Mouse (Mus musculus): ENCODE results near the gene Prkca. TPM values are rescaled to one million over a fixed set of nuclear protein-coding genes. Genes with fewer than 3 reads are reported as not detected.

The Prkca gene
- polyA plus RNA-seq, 1 experiment from 2014 or later: 8.5 TPM

- no peaks in the 10 kb centered on the region for H3K36me3 ChIP-seq
- H3K4me3 ChIP-seq: no peak overlapping the region
- 66% methylated on average over 7 of the region's 7 CpGs for WGBS
- ATAC-seq (ENCODE audit: low FRiP score, low read depth): no peak
- H3K9ac ChIP-seq: no peak overlapping the region
- peaks cover 7% of the 10 kb centered on the region; the same call in 1 of the 2 replicates for H3K4me1 ChIP-seq
- H3K9me3 ChIP-seq: no peaks in the 10 kb centered on the region
- H3K27me3 ChIP-seq (replicated peaks): no peaks in the 10 kb centered on the region
- no peak overlapping the region for H3K27ac ChIP-seq
- H3K4me2 ChIP-seq (replicated peaks): no peak overlapping the region
Measured at GRCm38 (mm10) chr11:108204202-108204894, 139.4 kb downstream of the Prkca start.

DNA sequence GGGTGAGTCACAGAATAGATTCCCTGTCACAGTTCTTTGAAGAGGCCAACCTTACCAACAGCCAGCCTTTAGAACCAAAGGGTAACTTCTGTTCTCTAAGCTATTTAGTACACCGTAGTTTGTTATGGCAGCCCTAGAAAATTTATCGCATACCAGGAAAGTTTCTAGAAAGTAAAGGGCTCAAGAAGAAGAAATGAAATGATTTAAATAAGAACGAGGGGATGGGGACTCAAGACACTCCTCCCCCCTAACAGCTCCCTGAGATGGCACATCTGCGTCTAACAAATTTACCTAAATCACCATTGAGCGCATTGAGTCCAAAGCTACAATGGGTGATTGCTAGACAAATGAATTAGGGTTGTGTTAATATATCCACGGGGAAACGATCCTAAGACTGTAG lies 140.9 kb downstream of the Prkca start:
- no peak overlapping the region for H3K9ac ChIP-seq
- ATAC-seq (ENCODE audit: low FRiP score, low read depth): no peak
- 90% methylated on average over 7 of the region's 7 CpGs for whole genome bisulfite sequencing
- H3K36me3 ChIP-seq: no peaks in the 10 kb centered on the region
- peaks cover 7% of the 10 kb centered on the region; the same call in 1 of the 2 replicates for H3K4me1 ChIP-seq
- H3K9me3 ChIP-seq: no peaks in the 10 kb centered on the region
- H3K4me2 ChIP-seq (replicated peaks): no peak overlapping the region
- H3K27me3 ChIP-seq (replicated peaks): no peaks in the 10 kb centered on the region
- H3K4me3 ChIP-seq: no peak overlapping the region
- H3K27ac ChIP-seq: no peak overlapping the region

DNA sequence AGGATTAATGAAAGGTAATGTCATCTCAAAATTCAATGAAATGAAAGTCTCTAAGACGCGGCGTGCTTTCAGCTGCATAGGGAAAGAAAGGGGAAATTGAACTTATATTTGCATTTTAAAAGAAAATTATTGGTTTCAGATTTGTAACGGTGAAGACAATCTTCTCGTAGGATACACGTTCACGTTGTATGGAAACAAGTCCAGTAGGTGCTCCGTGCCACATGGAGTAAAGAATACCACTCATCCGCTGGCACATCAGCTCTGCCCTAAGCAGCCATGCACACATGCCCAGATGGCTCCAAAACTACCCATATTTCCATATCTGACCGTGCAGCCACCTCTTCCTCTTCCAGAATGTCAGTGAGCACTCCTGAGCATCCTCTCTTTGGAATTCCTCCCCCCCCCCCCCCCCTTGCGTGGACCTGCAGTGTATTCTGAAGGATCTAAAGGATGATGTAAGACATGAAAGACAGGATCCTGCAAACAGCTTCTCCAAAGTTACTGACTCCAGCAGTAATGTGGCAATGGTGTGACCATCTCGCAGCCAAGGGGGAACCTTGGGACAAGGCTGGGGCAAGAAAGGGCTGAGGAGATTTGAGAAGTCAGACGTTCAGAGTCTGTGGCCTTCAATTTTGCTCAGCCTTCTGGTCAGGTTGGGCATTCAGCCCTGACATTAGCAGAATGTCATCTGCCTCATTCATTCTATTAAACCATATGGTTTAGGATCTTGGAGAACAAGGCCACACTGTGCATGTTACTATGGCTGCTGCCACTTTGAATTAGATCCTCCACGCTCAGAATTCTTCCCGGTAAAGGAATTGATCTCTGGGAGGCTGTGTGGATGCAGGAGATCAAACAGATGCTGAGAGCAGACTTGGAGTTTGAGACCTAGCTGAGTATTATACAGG lies 142.8 kb downstream of the Prkca start:
- Histone ChIP-seq H3K27me3 (replicated peaks) (no peaks in the 10 kb centered on the region), H3K4me3 (no peak overlapping the region), H3K4me1 (peaks cover 7% of the 10 kb centered on the region; the same call in 1 of the 2 replicates), H3K4me2 (replicated peaks) (no peak overlapping the region), H3K36me3 (no peaks in the 10 kb centered on the region), H3K9ac (no peak overlapping the region), H3K27ac (no peak overlapping the region), H3K9me3 (no peaks in the 10 kb centered on the region)
- 87% methylated on average over 15 of the region's 15 CpGs for WGBS
- no peak for ATAC-seq (ENCODE audit: low FRiP score, low read depth)

- Histone ChIP-seq H3K4me2 (replicated peaks) (no peak overlapping the region), H3K36me3 (no peaks in the 10 kb centered on the region), H3K9me3 (no peaks in the 10 kb centered on the region), H3K27me3 (replicated peaks) (no peaks in the 10 kb centered on the region), H3K27ac (no peak overlapping the region), H3K4me1 (no peaks in the 10 kb centered on the region), H3K4me3 (no peak overlapping the region), H3K9ac (no peak overlapping the region)
- ATAC-seq (ENCODE audit: low FRiP score, low read depth): no peak
- WGBS: 90% methylated on average over 4 of the region's 4 CpGs
Measured at GRCm38 (mm10) chr11:108199429-108199985, 144.2 kb downstream of the Prkca start.

DNA sequence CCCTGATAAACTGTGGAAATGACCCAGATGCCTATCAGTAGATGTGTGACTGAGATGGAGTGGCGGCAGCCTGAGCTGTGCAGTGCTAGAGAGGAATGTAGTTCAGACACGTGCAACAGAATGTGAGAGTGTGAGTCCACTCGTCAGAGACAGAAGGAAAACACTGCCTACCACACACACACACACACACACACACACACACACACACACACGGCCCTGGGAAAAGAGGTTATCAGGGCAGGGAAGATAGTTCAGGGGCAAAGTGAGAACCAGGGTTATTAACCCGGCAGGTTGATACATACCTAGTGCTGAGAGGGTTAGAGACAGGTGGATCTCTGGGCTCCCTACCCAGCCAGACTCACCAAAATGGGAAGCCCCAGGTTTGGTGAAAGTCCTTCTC lies 145.1 kb downstream of the Prkca start:
- H3K4me2 ChIP-seq (replicated peaks): no peak overlapping the region
- no peak overlapping the region for H3K27ac ChIP-seq
- H3K4me1 ChIP-seq: no peaks in the 10 kb centered on the region
- 62% methylated on average over 5 of the region's 5 CpGs for WGBS
- H3K36me3 ChIP-seq: no peaks in the 10 kb centered on the region
- H3K9me3 ChIP-seq: no peaks in the 10 kb centered on the region
- H3K9ac ChIP-seq: no peak overlapping the region
- H3K27me3 ChIP-seq (replicated peaks): no peaks in the 10 kb centered on the region
- no peak for ATAC-seq (ENCODE audit: low FRiP score, low read depth)
- no peak overlapping the region for H3K4me3 ChIP-seq

DNA sequence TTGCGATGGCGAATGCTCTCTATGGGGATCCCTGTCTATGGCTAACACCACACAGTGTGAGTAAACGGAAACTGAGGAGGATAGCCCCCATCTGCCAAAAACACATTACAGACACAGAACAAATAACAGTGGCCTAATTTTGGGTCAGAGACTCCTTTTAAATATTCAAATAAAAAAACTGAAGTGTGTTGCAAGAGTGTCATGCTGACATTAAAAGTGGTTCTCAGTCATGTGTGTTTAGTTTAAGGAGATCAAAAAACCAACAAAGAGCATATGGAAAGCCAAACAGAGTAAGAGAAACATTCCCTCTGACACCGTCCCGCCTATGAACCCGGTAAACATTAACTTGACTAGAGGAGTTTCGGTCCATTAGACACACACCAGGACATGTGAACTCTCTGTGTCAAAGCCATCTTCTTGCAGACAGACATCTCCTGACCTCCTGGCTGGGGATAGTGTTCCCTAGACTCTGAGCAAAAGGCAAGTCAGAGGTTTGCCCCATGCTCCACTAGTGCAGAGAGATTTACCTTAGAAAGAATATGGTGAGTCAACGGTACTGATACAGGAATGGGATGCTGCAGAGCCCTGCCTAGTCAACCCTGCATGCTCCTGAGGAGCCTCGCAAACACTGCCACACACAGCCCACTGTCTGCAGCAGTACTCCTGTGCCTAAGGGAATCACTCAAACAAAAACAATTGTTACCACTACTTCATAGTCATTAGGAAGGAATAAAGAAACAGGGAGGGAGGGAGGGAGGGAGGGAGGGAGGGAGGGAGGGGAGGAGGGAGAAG lies 146.1 kb downstream of the Prkca start:
- H3K27me3 ChIP-seq (replicated peaks): no peaks in the 10 kb centered on the region
- H3K9ac ChIP-seq: no peak overlapping the region
- ATAC-seq (ENCODE audit: low FRiP score, low read depth): no peak
- no peak overlapping the region for H3K27ac ChIP-seq
- no peak overlapping the region for H3K4me2 ChIP-seq (replicated peaks)
- no peaks in the 10 kb centered on the region for H3K4me1 ChIP-seq
- WGBS: 45% methylated on average over 9 of the region's 9 CpGs
- H3K4me3 ChIP-seq: no peak overlapping the region
- H3K9me3 ChIP-seq: no peaks in the 10 kb centered on the region
- H3K36me3 ChIP-seq: no peaks in the 10 kb centered on the region

GRCm38 (mm10) chr11:108196796-108197195 lies 146.9 kb downstream of the Prkca start:
- Histone ChIP-seq H3K27me3 (replicated peaks) (no peaks in the 10 kb centered on the region), H3K4me3 (no peak overlapping the region), H3K4me2 (replicated peaks) (no peak overlapping the region), H3K9ac (no peak overlapping the region), H3K27ac (no peak overlapping the region), H3K9me3 (no peaks in the 10 kb centered on the region), H3K4me1 (no peaks in the 10 kb centered on the region), H3K36me3 (no peaks in the 10 kb centered on the region)
- 89% methylated on average over 3 of the region's 3 CpGs for WGBS
- no peak for ATAC-seq (ENCODE audit: low FRiP score, low read depth)

DNA sequence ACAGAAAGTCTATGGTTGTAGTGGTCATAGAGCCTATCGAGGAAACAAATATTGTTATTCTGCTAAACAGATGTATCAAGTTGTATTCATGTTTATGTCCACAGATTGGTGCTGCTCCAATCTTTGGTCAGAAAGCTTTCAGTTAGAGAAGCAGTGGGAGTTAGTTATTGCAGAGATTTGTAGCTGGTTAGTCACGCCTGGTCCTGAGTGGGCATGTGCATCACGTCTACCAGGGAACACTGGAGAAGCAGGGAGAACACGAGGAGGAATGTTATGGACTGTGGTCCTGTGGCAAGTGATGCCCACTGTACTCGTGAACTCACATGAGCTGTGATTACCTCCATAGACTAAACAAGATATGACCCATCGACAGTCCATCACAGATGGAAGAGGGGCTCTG lies 153.4 kb downstream of the Prkca start:
- Histone ChIP-seq H3K4me2 (replicated peaks) (no peak overlapping the region), H3K4me3 (no peak overlapping the region), H3K36me3 (no peaks in the 10 kb centered on the region), H3K27ac (no peak overlapping the region), H3K9me3 (no peaks in the 10 kb centered on the region), H3K4me1 (no peaks in the 10 kb centered on the region), H3K9ac (no peak overlapping the region), H3K27me3 (replicated peaks) (no peaks in the 10 kb centered on the region)
- WGBS: 88% methylated on average over 6 of the region's 6 CpGs
- ATAC-seq (ENCODE audit: low FRiP score, low read depth): no peak

GRCm38 (mm10) chr11:108189362-108189761 lies 154.4 kb downstream of the Prkca start:
- ATAC-seq (ENCODE audit: low FRiP score, low read depth): no peak
- WGBS: 90% methylated on average over 3 of the region's 3 CpGs

DNA sequence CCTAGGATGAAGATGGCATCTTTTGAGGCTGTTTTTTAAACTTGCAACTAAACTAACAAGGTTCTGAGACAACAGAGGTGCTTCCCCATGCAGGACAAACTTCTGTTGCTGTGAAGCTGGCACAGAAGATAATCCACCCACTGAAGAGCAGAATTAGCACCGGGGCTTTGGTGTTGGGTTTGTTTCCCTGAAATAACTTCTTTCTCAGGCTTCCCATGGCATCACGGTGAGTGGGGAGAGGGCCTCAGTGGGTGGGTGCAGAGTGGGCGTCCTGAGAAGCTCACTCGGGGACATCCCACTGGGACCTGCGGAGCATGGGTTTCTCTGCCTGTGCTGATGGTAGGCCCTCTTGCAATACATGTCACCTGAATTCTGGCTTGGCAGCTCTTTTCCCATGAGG lies 161.3 kb downstream of the Prkca start:
- Histone ChIP-seq H3K4me2 (replicated peaks) (no peak overlapping the region), H3K27ac (no peak overlapping the region), H3K9ac (no peak overlapping the region), H3K36me3 (no peaks in the 10 kb centered on the region), H3K4me3 (no peak overlapping the region), H3K27me3 (replicated peaks) (no peaks in the 10 kb centered on the region), H3K4me1 (peaks cover 6% of the 10 kb centered on the region), H3K9me3 (no peaks in the 10 kb centered on the region)
- no peak for ATAC-seq (ENCODE audit: low FRiP score, low read depth)
- 86% methylated on average over 5 of the region's 5 CpGs for WGBS

More at GRCm38 (mm10) chr11:108189362-108189761, 154.4 kb downstream of the Prkca start:
- H3K4me3 ChIP-seq: no peak overlapping the region
- H3K27me3 ChIP-seq (replicated peaks): no peaks in the 10 kb centered on the region
- H3K4me1 ChIP-seq: no peaks in the 10 kb centered on the region
- H3K36me3 ChIP-seq: no peaks in the 10 kb centered on the region
- H3K9me3 ChIP-seq: no peaks in the 10 kb centered on the region
- H3K9ac ChIP-seq: no peak overlapping the region
- no peak overlapping the region for H3K27ac ChIP-seq
- no peak overlapping the region for H3K4me2 ChIP-seq (replicated peaks)

DNA sequence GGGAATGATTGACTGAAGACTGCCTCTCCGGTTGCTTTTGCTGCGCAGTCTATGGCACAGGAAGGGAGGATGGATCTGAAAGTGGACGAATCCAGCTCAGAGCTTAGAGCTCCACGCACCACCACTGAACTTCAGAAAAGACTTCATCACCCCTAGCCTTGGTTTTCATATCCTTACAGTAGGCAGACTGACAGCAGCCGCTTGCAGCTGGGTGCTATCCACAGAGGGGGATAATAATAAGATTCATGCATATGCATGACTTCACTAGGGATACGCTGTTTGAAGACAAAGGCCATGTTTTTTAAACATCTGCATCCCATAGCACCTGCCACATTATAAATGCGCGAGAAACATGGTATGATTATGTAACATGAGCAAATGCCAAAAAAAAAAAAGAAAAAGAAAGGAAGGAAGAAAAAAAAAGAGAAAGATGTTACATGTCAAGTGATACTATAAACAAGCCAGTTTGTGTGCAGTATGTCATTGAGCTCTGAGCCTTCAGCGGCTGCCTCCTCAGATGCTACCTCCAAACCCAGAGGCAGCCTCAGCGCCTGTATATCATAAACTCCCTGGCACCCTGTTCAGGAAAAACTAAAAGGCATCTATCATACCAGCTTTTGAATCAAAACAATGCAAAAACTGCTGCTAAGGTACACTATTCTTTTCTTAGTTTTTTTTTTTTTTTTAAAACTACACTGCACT lies 162.6 kb downstream of the Prkca start:
- ATAC-seq (ENCODE audit: low FRiP score, low read depth): peak; percentile 76
- H3K36me3 ChIP-seq: no peaks in the 10 kb centered on the region
- H3K27ac ChIP-seq: no peak overlapping the region
- H3K4me3 ChIP-seq: no peak overlapping the region
- H3K4me1 ChIP-seq: peaks cover 6% of the 10 kb centered on the region
- no peak overlapping the region for H3K9ac ChIP-seq
- no peak overlapping the region for H3K4me2 ChIP-seq (replicated peaks)
- no peaks in the 10 kb centered on the region for H3K9me3 ChIP-seq
- H3K27me3 ChIP-seq (replicated peaks): no peaks in the 10 kb centered on the region
- WGBS: 61% methylated on average over 10 of the region's 10 CpGs

Measured in neural tube, embryonic 12.5 days (tissue).